Mouse (Mus musculus) neutrophil, adult 5-6 weeks (primary cell): Measurements from ENCODE around the gene Tctex1d4. TPM values are rescaled to one million over a fixed set of nuclear protein-coding genes. Genes with fewer than 3 reads are reported as not detected.

Experiments
- ATAC-seq: fragments of 151-379, 151-347 bp; 2 replicates; pipeline ENCODE4 v1.8.0; 2017; ENCODE audit warnings: mild to moderate bottlenecking, moderate TSS enrichment; ENCODE audit not compliant: insufficient number of reproducible peaks, poor library complexity, low FRiP score, severe bottlenecking; ENCODE audit errors: extremely low read depth
- total RNA-seq: library from RNA; stranded (forward); fragments of 200-1000 nt; gene quantifications from 2 replicates; pipeline ENCODE4 v1.2.3, GENCODE M21; 2017

Gene Tctex1d4
- total RNA-seq, 1 experiment from 2014 or later: not detected

DNA sequence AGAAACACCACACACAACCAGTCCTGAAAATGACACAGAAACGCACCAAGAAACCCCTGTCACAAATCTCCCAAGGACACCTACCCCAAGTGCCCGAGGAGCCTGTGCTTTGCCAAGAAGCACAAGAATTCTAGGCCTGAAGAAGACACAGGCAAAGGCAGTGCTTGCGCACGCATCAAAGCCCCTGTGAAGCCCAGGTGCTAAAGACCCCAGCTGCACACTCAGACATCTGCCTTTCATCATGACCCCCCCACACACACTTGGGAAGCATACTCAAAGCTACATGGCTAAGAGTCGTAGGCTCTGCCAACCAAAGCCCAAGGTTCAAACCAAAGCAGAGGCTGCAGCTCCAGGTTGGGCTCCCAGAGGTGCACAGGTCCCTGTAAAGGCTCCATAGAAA lies 11.0 kb upstream of the Tctex1d4 start:
- no peak for ATAC-seq

DNA sequence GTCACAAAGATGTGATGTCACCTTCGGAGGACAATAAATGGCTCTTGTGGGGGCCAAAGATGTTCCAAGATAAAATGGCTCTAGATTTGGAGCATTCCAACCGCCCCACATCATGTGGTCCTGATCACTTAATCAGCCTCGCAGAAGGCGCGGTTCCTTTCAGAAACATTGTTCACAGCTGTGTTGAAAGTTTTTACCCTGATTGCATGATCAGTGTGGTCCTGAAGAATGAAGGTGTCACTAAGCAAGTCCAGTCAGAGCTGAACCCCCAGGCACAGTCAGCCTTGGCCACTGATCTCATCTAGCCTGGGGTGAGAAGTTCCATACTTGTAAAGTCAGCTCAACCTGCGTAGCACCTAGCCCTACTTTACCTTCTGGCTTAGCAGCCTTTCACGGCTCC lies 8.7 kb upstream of the Tctex1d4 start:
- no peak for ATAC-seq

- no peak for ATAC-seq
These were observed 7.0 kb upstream of the Tctex1d4 start for GRCm38 (mm10) chr4:117119636-117120035.

DNA sequence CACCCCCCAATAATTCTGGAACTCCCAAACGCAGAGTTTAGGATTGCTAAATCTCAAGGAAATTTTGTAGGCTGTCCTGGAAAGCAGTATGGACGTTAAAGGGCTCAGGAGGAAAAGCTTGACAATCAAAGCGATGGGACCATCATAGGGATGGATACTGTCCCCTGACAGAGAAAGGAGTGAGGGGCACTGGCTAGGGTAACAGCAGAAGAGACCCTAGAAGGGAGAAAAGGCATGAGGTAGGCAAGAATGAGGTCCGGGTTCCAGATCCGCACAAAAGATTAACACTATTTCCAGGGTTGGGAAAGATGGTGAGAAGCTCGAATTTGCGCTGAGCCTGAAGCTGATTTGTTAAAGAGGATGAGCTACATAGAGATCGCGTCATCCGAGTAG lies 6.5 kb upstream of the Tctex1d4 start:
- ATAC-seq: no peak

- peak; percentile 71 for ATAC-seq
These were observed 5.9 kb upstream of the Tctex1d4 start for GRCm38 (mm10) chr4:117120445-117121414.

DNA sequence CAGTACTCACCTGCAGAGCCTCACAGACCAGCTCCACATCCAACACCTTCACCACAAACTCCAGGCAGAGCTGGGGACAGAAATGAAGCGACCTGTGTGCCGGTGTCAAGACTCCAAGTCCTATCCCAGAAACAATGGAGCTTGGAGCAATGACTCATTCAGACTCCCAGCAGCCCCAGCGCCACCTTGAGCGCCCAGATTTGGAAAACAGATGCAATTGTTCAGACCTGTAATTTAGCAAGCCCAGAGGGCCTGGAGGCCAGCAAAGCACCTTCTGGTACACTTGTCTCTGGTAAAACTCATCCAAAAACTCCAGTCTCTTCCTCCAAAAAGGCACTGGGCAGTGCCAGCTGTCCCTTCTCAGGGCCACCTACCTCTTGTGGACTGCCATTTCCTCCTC lies 4.4 kb upstream of the Tctex1d4 start:
- no peak for ATAC-seq

GRCm38 (mm10) chr4:117123546-117124217 lies 2.9 kb upstream of the Tctex1d4 start:
- no peak for ATAC-seq

GRCm38 (mm10) chr4:117124218-117124517 lies 2.4 kb upstream of the Tctex1d4 start:
- no peak for ATAC-seq

- ATAC-seq: peak; percentile 28
These were observed 1.9 kb upstream of the Tctex1d4 start for GRCm38 (mm10) chr4:117124518-117125347.

GRCm38 (mm10) chr4:117125348-117125909 lies 1.2 kb upstream of the Tctex1d4 start, which contains the start of gene Btbd19:
Gene Btbd19 (minus strand): TSS chr4:117125725.
- no peak for ATAC-seq

GRCm38 (mm10) chr4:117125910-117126674 lies 502 bp upstream of the Tctex1d4 start:
- ATAC-seq: peak; percentile 71

GRCm38 (mm10) chr4:117127991-117128686 lies 1.5 kb downstream of the Tctex1d4 start:
- no peak for ATAC-seq

DNA sequence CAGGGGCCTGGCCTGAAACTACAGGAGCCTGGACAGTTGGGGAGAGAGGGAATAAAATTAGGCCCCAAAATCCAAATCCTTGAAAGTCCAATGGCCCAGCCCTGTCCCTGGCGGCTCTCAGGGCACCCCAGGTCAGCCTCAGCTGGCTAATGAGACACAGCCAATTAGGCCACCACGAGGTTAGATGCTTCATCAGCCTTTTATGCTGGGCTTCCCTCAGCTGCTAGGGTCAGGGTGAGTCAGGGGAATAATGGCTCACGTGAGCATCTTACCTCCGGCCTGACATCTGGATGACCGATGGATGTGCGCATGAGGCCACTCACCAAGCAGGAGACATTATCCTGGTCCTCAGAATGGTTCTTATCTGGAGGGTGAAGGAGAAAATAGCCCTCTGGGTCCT lies 4.2 kb downstream of the Tctex1d4 start:
- ATAC-seq: no peak

GRCm38 (mm10) chr4:117131198-117131597 lies 4.6 kb downstream of the Tctex1d4 start:
- no peak for ATAC-seq

DNA sequence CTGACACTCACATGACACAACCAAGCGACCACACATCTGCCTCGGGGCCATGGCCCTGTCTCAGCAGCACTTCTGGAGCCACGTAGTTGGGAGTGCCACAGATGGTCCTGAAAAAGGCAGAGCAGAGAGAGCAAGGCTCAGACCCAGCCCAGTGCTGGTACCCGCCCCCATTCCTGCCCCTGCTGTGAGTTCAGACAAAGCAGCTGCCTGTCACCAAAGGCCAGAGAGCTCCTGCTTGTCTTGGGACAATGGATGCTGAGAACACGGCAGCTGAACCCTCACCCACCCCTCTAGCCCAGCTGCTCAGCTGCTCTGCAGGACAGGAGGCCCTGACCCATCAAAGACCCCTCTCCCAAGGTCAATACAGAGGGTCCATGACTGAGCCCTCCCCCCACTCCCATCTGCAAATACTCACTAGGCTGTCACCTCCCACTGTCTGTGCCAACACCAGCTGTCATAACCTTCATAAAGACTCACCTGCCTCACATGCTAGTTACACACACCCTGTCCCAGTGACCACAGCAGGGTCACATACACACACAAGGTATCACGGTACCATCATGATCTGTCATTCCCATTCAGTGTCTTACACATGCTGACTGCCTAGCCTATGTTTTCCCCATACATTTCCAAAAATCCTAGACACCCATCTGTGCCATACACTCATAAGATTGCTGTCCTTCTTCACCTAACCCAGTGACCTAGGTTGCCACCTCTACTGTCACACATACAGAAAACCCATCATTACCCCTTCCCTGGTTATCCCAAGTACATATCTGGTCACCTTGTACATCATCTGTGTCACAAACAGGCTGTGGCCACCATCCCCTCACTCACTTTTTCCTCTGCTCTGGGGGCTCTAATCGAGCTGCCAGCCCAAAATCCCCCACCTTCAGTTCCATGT lies 5.5 kb downstream of the Tctex1d4 start:
- ATAC-seq: no peak

GRCm38 (mm10) chr4:117132794-117133143 lies 6.2 kb downstream of the Tctex1d4 start:
- ATAC-seq: no peak

DNA sequence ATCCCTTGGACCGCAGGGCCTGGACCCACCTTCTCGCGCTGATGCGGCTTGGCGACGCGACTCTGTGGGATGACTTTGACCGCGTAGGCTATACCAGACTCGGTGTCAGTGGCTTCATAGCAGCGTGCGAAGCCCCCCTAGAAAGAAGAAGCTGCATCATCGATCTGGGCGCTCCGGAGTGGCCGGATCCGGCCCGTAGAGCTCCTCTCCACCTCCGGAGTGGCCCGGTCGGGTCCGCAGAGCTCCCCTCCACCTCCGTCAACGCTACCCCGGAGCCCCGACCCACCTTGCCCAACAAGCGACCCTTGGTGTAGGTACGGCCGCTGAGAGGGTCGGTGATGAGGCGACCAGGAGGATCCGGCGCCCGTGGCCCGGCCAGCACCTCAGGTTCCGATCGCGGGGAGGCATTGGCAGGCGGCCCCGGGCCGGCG lies 6.8 kb downstream of the Tctex1d4 start:
- no peak for ATAC-seq
